Mouse (Mus musculus) liver, embryonic 11.5 days (tissue): ENCODE data around the gene Cdk9. TPM values are rescaled to one million over a fixed set of nuclear protein-coding genes. Genes with fewer than 3 reads are reported as not detected.

Experiments used
- ATAC-seq: fragments of 200-750 bp; cut with Nextera tagmentation; replicated peaks from 2 replicates; pipeline ENCODE4 v1.8.0; 2017; ENCODE audit warnings: moderate number of reproducible peaks, mild to moderate bottlenecking, moderate TSS enrichment, moderate library complexity; ENCODE audit not compliant: low FRiP score
- DNase-seq: peaks from one replicate; pipeline ENCODE4 v3.0.0-alpha.2; 2017; ENCODE audit warnings: low spot score
- H3K27ac ChIP-seq: fragments of 300-500 bp; sonication (generic); 2 replicates; pipeline ENCODE4 v1.5.1; 2014; ENCODE audit warnings: mild to moderate bottlenecking, low read depth, low read length, control low read depth
- H3K27me3 ChIP-seq: fragments of 300-500 bp; sonication (generic); replicated peaks from 2 replicates; pipeline ENCODE4 v1.6.1; 2014; ENCODE audit warnings: low read length, mixed read lengths; ENCODE audit not compliant: control insufficient read depth, insufficient read depth
- H3K36me3 ChIP-seq: fragments of 300-500 bp; sonication (generic); 2 replicates; pipeline ENCODE4 v1.6.1; 2014; ENCODE audit warnings: mild to moderate bottlenecking, low read length, moderate library complexity, mixed read lengths; ENCODE audit not compliant: control insufficient read depth, insufficient read depth
- H3K4me1 ChIP-seq: fragments of 300-500 bp; sonication (generic); replicated peaks from 2 replicates; pipeline ENCODE4 v1.6.1; 2014; ENCODE audit warnings: low read length, mixed read lengths; ENCODE audit not compliant: control insufficient read depth, insufficient read depth
- H3K4me2 ChIP-seq: fragments of 300-500 bp; sonication (generic); 2 replicates; pipeline ENCODE4 v1.6.1; 2014; ENCODE audit warnings: mild to moderate bottlenecking, control low read depth, moderate library complexity
- H3K4me3 ChIP-seq: fragments of 300-500 bp; sonication (generic); 2 replicates; pipeline ENCODE4 v1.5.1; 2014; ENCODE audit warnings: low read depth, low read length, control low read depth
- H3K9ac ChIP-seq: fragments of 300-500 bp; sonication (generic); 2 replicates; pipeline ENCODE4 v1.6.1; 2014; ENCODE audit warnings: low read depth, low read length, control low read depth
- H3K9me3 ChIP-seq: fragments of 300-500 bp; sonication (generic); 2 replicates; pipeline ENCODE4 v1.6.1; 2016; ENCODE audit warnings: low read length, inconsistent platforms, mixed read lengths; ENCODE audit not compliant: control insufficient read depth
- WGBS: fragments of 180-500 bp; shearing (Covaris S2); extraction: QIAGEN DNeasy Blood & Tissue Kit; methylation state at CpG from one replicate; pipeline ENCODE4 v1.1.7; 2014; 5-methylcytosine and 5-hydroxymethylcytosine counted together
- polyA plus RNA-seq: library from polyadenylated mRNA; unstranded; fragments of >200 nt; fragmentation: Nextera tagmentation; extraction: Ambion mirVana; gene quantifications from 2 replicates; pipeline ENCODE4 v1.2.1, GENCODE M21; 2014

The Cdk9 gene
- polyA plus RNA-seq, 1 experiment from 2014 or later = 83.4 TPM

DNA sequence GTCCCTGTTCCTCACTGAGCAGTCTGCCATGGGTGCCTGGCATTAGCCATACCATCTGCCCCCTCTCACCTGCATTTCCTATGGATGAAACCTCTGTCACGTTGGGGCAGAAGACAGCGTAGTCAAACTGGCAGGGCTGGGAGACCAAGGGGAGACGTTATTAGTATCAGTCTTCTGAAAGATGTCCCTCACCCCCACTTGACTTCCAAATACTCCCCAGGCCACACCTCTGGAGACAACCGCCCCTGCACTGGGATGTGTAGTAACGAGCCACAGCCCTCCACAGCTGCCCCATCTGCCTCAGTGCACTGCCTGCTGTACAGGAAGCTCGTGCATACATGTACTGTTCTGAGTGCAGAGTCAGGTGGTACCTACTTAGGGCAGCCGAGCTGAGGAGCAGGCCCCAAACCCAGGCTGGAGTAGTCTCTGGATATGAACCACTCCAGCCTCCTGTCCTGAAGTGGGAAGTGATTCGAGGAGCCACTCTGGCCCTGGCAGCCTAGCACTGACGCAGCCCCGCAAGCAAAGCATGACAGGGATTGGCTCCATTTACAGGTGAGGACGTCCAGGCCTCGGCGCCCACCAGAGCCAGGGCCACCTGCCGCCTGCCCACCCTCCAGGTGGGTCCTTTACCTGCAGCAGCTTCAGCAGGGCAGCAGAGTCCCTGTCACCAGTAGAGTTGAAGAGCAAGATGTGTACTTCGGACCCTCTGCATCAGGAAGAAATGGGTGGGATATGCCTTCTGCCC, 28.0 kb downstream of the Cdk9 start:
- WGBS = 85% methylated on average over 15 of the region's 15 CpGs
- Histone ChIP-seq H3K4me1 (0 out of 2 replicates have a peak, but pooled peaks cover 1% of the 10 kb centered on the region), H3K27ac (no peak overlapping the region), H3K4me2 (no peak overlapping the region), H3K9ac (no peak overlapping the region), H3K4me3 (no peak overlapping the region), H3K27me3 (no peaks in the 10 kb centered on the region), H3K9me3 (no peaks in the 10 kb centered on the region), H3K36me3 (peaks cover 56% of the 10 kb centered on the region)
- no peak for DNase-seq
- ATAC-seq = no peak

DNA sequence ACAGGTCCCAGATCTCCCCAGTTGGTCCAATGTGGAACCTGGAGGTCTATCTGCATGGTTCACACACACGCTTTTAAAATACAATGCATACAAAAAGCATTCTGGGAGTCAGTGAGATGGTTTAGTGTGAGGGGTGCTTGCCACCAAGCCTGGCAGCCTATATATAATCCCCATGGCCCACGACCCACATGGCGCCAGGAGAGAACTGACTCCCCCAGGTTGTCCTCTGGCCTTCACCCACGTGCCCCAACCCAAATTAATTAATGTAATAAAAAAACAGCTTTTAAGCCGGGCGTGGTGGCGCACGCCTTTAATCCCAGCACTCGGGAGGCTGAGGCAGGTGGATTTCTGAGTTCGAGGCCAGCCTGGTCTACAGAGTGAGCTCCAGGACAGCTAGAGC, 29.2 kb downstream of the Cdk9 start:
- Histone ChIP-seq H3K9me3 (no peaks in the 10 kb centered on the region), H3K9ac (no peak overlapping the region), H3K4me3 (no peak overlapping the region), H3K27ac (no peak overlapping the region), H3K36me3 (peaks cover 56% of the 10 kb centered on the region), H3K4me2 (no peak overlapping the region), H3K4me1 (0 out of 2 replicates have a peak, but pooled peaks cover 2% of the 10 kb centered on the region), H3K27me3 (no peaks in the 10 kb centered on the region)
- DNase-seq (no peak), ATAC-seq (no peak)
- 93% methylated on average over 10 of the region's 10 CpGs for WGBS

DNA sequence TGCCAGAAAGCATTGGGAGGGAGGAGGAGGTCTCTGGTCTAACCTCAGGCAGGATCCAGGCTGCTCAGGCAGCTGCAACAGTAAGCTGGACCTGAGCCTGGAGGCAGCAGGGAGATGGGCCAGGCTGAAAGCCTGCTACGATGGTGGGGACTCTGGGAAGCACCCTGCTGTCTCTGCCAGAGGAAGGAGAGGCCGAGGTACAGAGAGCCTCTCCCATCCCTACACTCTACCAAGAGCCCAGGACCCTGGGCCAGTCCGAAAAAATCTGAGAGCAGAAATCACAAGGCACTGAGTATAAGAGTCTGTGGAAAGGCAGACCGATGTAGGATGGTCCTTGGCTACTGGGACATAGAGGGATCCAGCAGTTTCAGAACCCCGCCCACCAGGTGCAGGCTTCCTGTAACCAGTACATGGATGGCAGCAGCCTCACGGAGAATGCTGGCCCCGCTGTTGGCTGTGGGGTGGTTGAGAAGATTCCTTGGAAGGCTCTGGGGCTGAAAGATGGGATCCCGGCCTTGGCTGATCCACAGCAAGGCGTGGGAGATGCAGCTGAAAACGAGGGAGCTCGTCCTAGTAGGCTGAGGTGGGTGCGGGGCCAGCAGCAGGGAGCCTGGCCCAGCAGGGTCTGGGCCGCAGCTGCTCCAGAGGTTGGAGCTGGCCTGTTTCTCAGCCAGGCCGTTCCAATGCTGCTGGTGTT, 30.0 kb downstream of the Cdk9 start:
- H3K4me3 ChIP-seq = no peak overlapping the region
- ATAC-seq (no peak), DNase-seq (no peak)
- H3K9me3 ChIP-seq = no peaks in the 10 kb centered on the region
- H3K27me3 ChIP-seq = no peaks in the 10 kb centered on the region
- H3K27ac ChIP-seq = no peak overlapping the region
- H3K9ac ChIP-seq = no peak overlapping the region
- WGBS = 82% methylated on average over 14 of the region's 14 CpGs
- H3K4me1 ChIP-seq = 0 out of 2 replicates have a peak, but pooled peaks cover 2% of the 10 kb centered on the region
- peaks cover 53% of the 10 kb centered on the region for H3K36me3 ChIP-seq
- H3K4me2 ChIP-seq = no peak overlapping the region

DNA sequence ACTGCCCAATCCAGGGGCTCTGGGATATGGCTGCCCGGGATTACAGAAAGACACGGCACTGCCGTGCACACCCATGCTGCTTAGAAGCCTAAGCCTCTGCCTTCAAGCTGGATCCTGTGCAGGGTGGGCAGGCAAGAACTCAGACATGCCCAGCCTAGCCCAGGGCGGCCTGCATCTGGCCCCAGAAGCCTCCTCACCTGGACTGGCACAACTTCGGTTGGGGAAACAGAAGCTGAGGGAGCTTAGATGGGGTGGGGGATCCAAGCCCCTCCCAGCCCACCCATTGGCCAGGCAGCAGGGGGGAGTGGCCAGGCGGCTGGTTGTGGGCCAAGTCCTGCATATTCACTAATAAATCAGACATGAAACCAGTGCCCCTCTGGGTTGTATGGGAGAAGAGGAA, 31.1 kb downstream of the Cdk9 start:
- Histone ChIP-seq H3K4me3 (no peak overlapping the region), H3K27ac (no peak overlapping the region), H3K4me2 (no peak overlapping the region), H3K27me3 (no peaks in the 10 kb centered on the region), H3K36me3 (peaks cover 48% of the 10 kb centered on the region), H3K9ac (no peak overlapping the region), H3K9me3 (no peaks in the 10 kb centered on the region), H3K4me1 (0 out of 2 replicates have a peak, but pooled peaks cover 2% of the 10 kb centered on the region)
- no peak for ATAC-seq
- 72% methylated on average over 6 of the region's 6 CpGs for WGBS
- DNase-seq = no peak

DNA sequence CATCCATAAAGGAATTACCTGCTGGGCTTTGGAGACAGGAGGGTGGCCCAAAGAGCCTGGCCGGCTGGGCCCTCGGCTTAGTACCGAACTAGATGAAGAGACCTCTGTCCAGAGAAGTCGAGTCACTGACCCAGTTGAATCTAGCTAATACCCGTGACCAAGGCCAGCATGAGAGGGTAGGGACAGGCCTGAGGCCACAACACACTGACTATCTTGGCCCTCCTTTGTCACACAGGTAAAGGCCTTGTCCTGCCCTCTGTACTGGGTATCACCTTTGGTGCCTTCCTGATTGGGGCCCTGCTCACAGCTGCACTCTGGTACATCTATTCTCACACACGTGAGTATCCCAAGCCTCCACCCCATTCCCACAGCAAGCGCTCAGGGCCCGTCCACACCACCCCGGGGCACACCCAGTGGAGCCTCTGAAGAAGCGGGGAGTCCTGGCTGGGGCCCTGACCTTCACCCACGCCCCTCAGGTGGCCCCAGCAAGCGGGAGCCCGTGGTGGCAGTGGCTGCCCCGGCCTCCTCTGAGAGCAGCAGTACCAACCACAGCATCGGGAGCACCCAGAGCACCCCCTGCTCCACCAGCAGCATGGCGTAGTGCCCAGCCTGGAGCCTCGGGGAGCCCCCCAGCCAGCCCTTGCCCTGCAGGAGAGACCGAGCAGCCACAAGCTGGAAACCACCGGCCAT, 31.8 kb downstream of the Cdk9 start:
- Histone ChIP-seq H3K9me3 (no peaks in the 10 kb centered on the region), H3K4me3 (no peak overlapping the region), H3K36me3 (peaks cover 42% of the 10 kb centered on the region), H3K4me1 (0 out of 2 replicates have a peak, but pooled peaks cover 2% of the 10 kb centered on the region), H3K27ac (no peak overlapping the region), H3K4me2 (no peak overlapping the region), H3K9ac (no peak overlapping the region), H3K27me3 (no peaks in the 10 kb centered on the region)
- ATAC-seq (no peak), DNase-seq (no peak)
- 92% methylated on average over 19 of the region's 19 CpGs for WGBS

DNA sequence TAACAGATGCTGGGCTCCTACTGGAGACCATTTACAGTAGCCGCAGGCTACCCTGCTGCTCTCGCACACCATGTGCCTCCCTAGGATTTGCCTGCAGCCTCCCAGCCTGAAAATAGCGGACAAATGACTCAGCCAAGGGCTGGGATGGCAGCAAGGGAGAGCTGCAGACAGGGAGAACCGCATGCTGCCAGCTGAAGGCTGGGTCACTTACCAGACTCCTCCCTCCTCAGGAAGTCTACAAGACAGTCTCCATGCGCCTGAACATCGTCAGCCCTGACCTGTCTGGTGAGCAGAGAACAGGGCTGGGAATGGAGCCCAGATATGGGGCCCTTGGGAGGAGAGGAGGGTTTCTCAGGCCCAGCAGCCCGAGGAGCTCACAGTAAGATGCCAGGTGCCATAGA, 32.8 kb downstream of the Cdk9 start:
- Histone ChIP-seq H3K4me1 (0 out of 2 replicates have a peak, but pooled peaks cover 2% of the 10 kb centered on the region), H3K27me3 (no peaks in the 10 kb centered on the region), H3K4me3 (no peak overlapping the region), H3K9ac (no peak overlapping the region), H3K36me3 (peaks cover 38% of the 10 kb centered on the region), H3K4me2 (no peak overlapping the region), H3K27ac (no peak overlapping the region), H3K9me3 (no peaks in the 10 kb centered on the region)
- no peak for ATAC-seq
- DNase-seq = no peak
- WGBS = 65% methylated on average over 7 of the region's 7 CpGs

DNA sequence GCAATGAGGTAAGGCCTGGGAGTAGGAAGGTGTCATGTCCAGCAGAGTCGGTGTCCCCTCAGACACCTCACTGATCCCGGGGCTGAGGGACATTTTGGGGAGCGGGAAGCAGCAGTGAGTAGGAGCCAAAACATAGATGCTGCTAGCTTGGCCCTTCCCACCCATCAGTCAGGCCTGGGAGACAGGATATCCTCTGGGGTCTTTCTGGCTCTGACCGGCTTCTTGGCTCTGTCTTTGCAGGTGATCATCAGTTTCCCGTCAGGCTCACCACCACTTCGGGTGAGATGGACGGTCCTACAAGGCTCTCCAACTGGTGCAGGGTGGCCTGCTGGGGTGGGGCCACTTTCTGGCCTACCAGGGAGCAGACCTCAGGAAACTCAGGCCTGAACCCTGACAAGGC, 35.2 kb downstream of the Cdk9 start:
- H3K27ac ChIP-seq = no peak overlapping the region
- DNase-seq (no peak), ATAC-seq (no peak)
- no peak overlapping the region for H3K4me2 ChIP-seq
- no peaks in the 10 kb centered on the region for H3K27me3 ChIP-seq
- WGBS = 90% methylated on average over 7 of the region's 7 CpGs
- H3K36me3 ChIP-seq = peaks cover 17% of the 10 kb centered on the region
- no peak overlapping the region for H3K9ac ChIP-seq
- no peak overlapping the region for H3K4me3 ChIP-seq
- H3K4me1 ChIP-seq = peaks cover 11% of the 10 kb centered on the region
- no peaks in the 10 kb centered on the region for H3K9me3 ChIP-seq

DNA sequence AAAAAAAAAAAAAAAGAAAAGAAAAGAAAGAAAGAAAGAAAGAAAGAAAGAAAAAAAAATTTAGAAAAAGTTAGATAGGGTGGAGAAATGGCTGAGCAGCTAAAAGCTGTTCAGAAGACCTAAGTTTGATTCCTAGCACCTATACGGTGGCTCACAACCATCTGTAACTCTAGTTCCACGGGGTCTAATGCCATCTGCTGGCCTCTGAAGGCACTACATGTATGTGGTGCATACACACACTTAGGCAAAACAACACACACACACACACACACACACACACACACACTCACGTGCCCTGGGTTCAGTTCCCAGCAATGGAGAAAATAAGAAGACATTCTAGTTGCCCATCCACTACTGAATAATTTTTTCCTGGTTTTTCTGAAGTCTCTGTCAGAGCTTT, 36.1 kb downstream of the Cdk9 start:
- Histone ChIP-seq H3K36me3 (peaks cover 13% of the 10 kb centered on the region), H3K4me2 (no peak overlapping the region), H3K9ac (no peak overlapping the region), H3K4me1 (peaks cover 11% of the 10 kb centered on the region), H3K9me3 (no peaks in the 10 kb centered on the region), H3K27me3 (no peaks in the 10 kb centered on the region), H3K4me3 (no peak overlapping the region), H3K27ac (no peak overlapping the region)
- WGBS = 83% methylated on average over 3 of the region's 3 CpGs
- DNase-seq (no peak), ATAC-seq (no peak)
